Comparison of ENCODE assay signal across 8 mouse cellular contexts in the genomic region with DNA sequence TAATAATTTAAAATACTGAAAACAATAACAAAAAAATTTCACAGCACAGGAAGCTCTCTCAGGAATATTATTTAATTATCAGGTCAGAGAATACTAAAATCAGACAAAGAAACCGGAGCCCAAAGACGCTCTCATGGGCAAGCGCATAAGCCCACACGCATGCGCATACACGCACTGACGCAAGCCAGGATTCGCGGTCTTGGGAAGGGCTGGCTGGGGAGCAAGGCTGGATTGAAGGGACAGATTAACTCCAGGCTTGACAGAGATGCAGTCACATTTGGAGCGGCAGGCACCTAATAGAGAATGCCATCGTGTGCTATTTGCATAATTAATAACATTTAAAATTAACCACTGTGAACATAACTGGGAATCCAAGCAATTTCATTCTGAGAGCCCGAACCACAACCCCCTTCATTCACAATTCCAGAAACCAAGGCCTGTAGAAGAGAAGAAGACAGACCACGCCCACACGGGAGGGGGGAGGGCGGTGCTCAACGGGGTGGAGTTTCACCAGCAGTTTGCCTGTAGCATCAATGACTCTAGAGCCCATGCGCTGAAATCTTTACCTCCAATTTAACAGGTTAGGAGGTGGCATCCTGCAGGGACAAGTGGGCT.
A peak's percentile ranks its signal among the peaks of the same experiment; 100 is the strongest.
DNase-seq lines count a peak whose midpoint lies in the region; ATAC-seq lines count a peak whose summit lies in the region.
"Had no signal": no experiment of that assay in that cellular context is flagged by ENCODE, and none has a peak within 500 bp of the region (broad histone marks: within the 10 kb centered on the region; RNA-seq: fewer than 3 reads in every experiment).

No protein-coding gene starts in this region.

- no peak for ATAC-seq in liver, embryonic 12.5 days
- no peak for ATAC-seq in activated CD4-positive, CD25-positive, alpha-beta regulatory T cell, adult 4 months

- H3K9ac ChIP-seq in liver, embryonic 12.5 days = no peak overlapping the region

- H3K27me3 ChIP-seq in liver, embryonic 12.5 days (replicated peaks) = no peaks in the 10 kb centered on the region

- 15% methylated on average over 17 of the region's 17 CpGs for WGBS in liver, embryonic 12.5 days (ENCODE audit: insufficient replicate concordance)

- no peaks in the 10 kb centered on the region; the same call in 1 of the 2 replicates for H3K9me3 ChIP-seq in liver, embryonic 12.5 days (replicated peaks)

- peak overlapping the region; percentile 3; the same call in 1 of the 2 replicates for H3K4me2 ChIP-seq in liver, embryonic 12.5 days

- peak; percentile 48 for DNase-seq in adrenal gland, postnatal 14 days
- peak; percentile 70 to 72 for DNase-seq in cerebellum, postnatal 14 days
- DNase-seq in frontal cortex, postnatal 36 days (ENCODE audit: low spot score in 2 of 2) = peak; percentile 53 to 73
- peak; percentile 77 to 83 for DNase-seq in kidney, postnatal 4 days
- peak; percentile 60 for DNase-seq in retina, postnatal 7 days (ENCODE audit: low read depth, low spot score)

- no peak overlapping the region for H3K4me3 ChIP-seq in liver, embryonic 12.5 days
- H3K4me3 ChIP-seq: erythroblast, embryonic 14.5 days had no signal

- no peaks in the 10 kb centered on the region for H3K36me3 ChIP-seq in liver, embryonic 12.5 days

- no peak overlapping the region for H3K27ac ChIP-seq in liver, embryonic 12.5 days

- H3K4me1 ChIP-seq in liver, embryonic 12.5 days = no peaks in the 10 kb centered on the region
